Mouse (Mus musculus) stomach, postnatal 0 days (tissue): ENCODE data around the gene Chd9. TPM values are rescaled to one million over a fixed set of nuclear protein-coding genes. Genes with fewer than 3 reads are reported as not detected.
"Not testable (repeated sequence)": the region's sequence is repeated elsewhere in the genome, so short reads cannot be mapped to it uniquely, and the experiment has no call there.

Experiments
- ATAC-seq: fragments of 200-750 bp; cut with Nextera tagmentation; 2 replicates; pipeline ENCODE4 v1.8.0; 2017; ENCODE audit not compliant: low FRiP score, low TSS enrichment
- DNase-seq: peaks from one replicate; pipeline ENCODE4 v3.0.0-alpha.2; 2016; ENCODE audit warnings: low spot score
- H3K27ac ChIP-seq: fragments of 300-500 bp; sonication (generic); replicated peaks from 2 replicates; pipeline ENCODE4 v1.5.1; 2014; ENCODE audit warnings: mild to moderate bottlenecking, control low read depth
- H3K27me3 ChIP-seq: fragments of 300-500 bp; sonication (generic); 2 replicates; pipeline ENCODE4 v1.6.1; 2014; ENCODE audit warnings: low read length; ENCODE audit not compliant: control insufficient read depth, insufficient read depth
- H3K36me3 ChIP-seq: fragments of 300-500 bp; sonication (generic); 2 replicates; pipeline ENCODE4 v1.6.1; 2014; ENCODE audit warnings: low read length, mixed read lengths; ENCODE audit not compliant: control insufficient read depth, insufficient read depth
- H3K4me1 ChIP-seq: fragments of 300-500 bp; sonication (generic); replicated peaks from 2 replicates; pipeline ENCODE4 v1.6.1; 2014; ENCODE audit warnings: antibody characterized with exemption; ENCODE audit not compliant: control insufficient read depth, insufficient read depth
- H3K4me2 ChIP-seq: fragments of 300-500 bp; sonication (generic); replicated peaks from 2 replicates; pipeline ENCODE4 v1.6.1; 2014; ENCODE audit warnings: low read depth, mild to moderate bottlenecking, control low read depth, moderate library complexity
- H3K4me3 ChIP-seq: fragments of 300-500 bp; sonication (generic); 2 replicates; pipeline ENCODE4 v1.5.1; 2014; ENCODE audit warnings: low read depth, low read length, control low read depth
- H3K9ac ChIP-seq: fragments of 300-500 bp; sonication (generic); 2 replicates; pipeline ENCODE4 v1.6.1; 2014; ENCODE audit warnings: mild to moderate bottlenecking, low read length, control low read depth, mixed read lengths
- H3K9me3 ChIP-seq: fragments of 300-500 bp; sonication (generic); 2 replicates; pipeline ENCODE4 v1.6.1; 2016; ENCODE audit warnings: low read length; ENCODE audit not compliant: control insufficient read depth
- CTCF ChIP-seq: IDR thresholded peaks from 2 replicates; pipeline ENCODE4 v1.5.1; 2016; ENCODE audit warnings: antibody characterized with exemption, low read depth, mild to moderate bottlenecking, moderate library complexity
- EP300 ChIP-seq: optimal IDR thresholded peaks from 2 replicates; pipeline ENCODE3; 2016; ENCODE audit warnings: antibody characterized with exemption
- WGBS: fragments of 180-500 bp; shearing (Covaris S2); extraction: QIAGEN DNeasy Blood & Tissue Kit; methylation state at CpG from one replicate; pipeline ENCODE4 v1.1.7; 2014; 5-methylcytosine and 5-hydroxymethylcytosine counted together
- polyA plus RNA-seq: library from polyadenylated mRNA; unstranded; fragments of >200 nt; fragmentation: Nextera tagmentation; extraction: Ambion mirVana; gene quantifications from 2 replicates; pipeline ENCODE4 v1.2.1, GENCODE M21; 2015

Gene Chd9
- polyA plus RNA-seq, 1 experiment from 2014 or later: 131 TPM

GRCm38 (mm10) chr8:90878551-90878950 lies 50.4 kb downstream of the Chd9 start:
- TF ChIP-seq CTCF (no peak), EP300 (no peak)
- no peaks in the 10 kb centered on the region for H3K9me3 ChIP-seq
- no peak overlapping the region for H3K9ac ChIP-seq
- no peaks in the 10 kb centered on the region for H3K27me3 ChIP-seq
- H3K36me3 ChIP-seq: no peaks in the 10 kb centered on the region
- no peak for DNase-seq
- WGBS: 65% methylated on average over 6 of the region's 6 CpGs
- no peak overlapping the region for H3K27ac ChIP-seq
- H3K4me3 ChIP-seq: no peak overlapping the region
- H3K4me2 ChIP-seq: no peak overlapping the region
- peaks cover 6% of the 10 kb centered on the region; the same call in 1 of the 2 replicates for H3K4me1 ChIP-seq
- ATAC-seq: no peak

DNA sequence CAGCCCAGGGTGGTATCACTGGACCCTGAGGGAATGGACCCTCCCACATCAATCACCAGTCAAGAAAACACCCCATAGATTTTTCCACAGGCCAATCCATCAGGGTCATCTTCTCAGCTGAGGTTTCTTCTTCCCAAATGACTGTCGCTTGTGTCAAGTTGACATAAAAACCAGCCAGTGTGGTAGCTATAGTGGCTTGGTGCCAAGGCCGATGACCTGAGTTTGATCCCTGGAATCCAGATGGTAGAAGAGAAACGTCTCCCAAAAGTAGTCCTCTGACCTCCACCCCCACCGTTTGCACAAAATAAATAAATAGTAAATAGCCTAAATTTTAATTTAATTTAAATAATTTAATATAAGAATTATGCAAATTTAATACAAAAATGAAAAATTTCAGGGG lies 51.9 kb downstream of the Chd9 start:
- WGBS: 73% methylated on average over 4 of the region's 4 CpGs
- DNase-seq: no peak
- no peak for TF ChIP-seq EP300
- ATAC-seq: no peak
- no peak overlapping the region for H3K4me3 ChIP-seq
- H3K27ac ChIP-seq: no peak overlapping the region
- H3K4me2 ChIP-seq: no peak overlapping the region
- H3K9me3 ChIP-seq: no peaks in the 10 kb centered on the region
- no peak overlapping the region for H3K9ac ChIP-seq
- peaks cover 6% of the 10 kb centered on the region; the same call in 1 of the 2 replicates for H3K4me1 ChIP-seq
- H3K27me3 ChIP-seq: no peaks in the 10 kb centered on the region
- no peaks in the 10 kb centered on the region for H3K36me3 ChIP-seq

- peaks cover 6% of the 10 kb centered on the region; the same call in 1 of the 2 replicates for H3K4me1 ChIP-seq
- H3K9ac ChIP-seq: no peak overlapping the region
- TF ChIP-seq EP300: no peak
- TF ChIP-seq CTCF: no peak
- ATAC-seq (peak; percentile 40; the same call in 1 of the 2 replicates), DNase-seq (peak; percentile 52)
- no peaks in the 10 kb centered on the region for H3K9me3 ChIP-seq
- no peaks in the 10 kb centered on the region for H3K36me3 ChIP-seq
- H3K4me3 ChIP-seq: no peak overlapping the region
- 74% methylated on average over 5 of the region's 5 CpGs for WGBS
- no peaks in the 10 kb centered on the region for H3K27me3 ChIP-seq
- H3K27ac ChIP-seq: no peak overlapping the region
- H3K4me2 ChIP-seq: no peak overlapping the region
Observed at GRCm38 (mm10) chr8:90881181-90881580, 53.0 kb downstream of the Chd9 start.

- TF ChIP-seq CTCF: no peak
- TF ChIP-seq EP300: no peak
- no peaks in the 10 kb centered on the region for H3K9me3 ChIP-seq
- ATAC-seq (no peak), DNase-seq (no peak)
- no peak overlapping the region for H3K27ac ChIP-seq
- WGBS: 81% methylated on average over 16 of the region's 16 CpGs
- H3K36me3 ChIP-seq: no peaks in the 10 kb centered on the region
- no peak overlapping the region for H3K4me3 ChIP-seq
- peaks cover 6% of the 10 kb centered on the region; the same call in 1 of the 2 replicates for H3K4me1 ChIP-seq
- no peak overlapping the region for H3K9ac ChIP-seq
- no peaks in the 10 kb centered on the region for H3K27me3 ChIP-seq
- no peak overlapping the region for H3K4me2 ChIP-seq
Observed at GRCm38 (mm10) chr8:90882088-90882691, 54.0 kb downstream of the Chd9 start.

GRCm38 (mm10) chr8:90885671-90886368 lies 57.7 kb downstream of the Chd9 start:
- Histone ChIP-seq H3K4me3 (no peak overlapping the region), H3K27ac (no peak overlapping the region), H3K36me3 (no peaks in the 10 kb centered on the region), H3K27me3 (no peaks in the 10 kb centered on the region), H3K4me1 (peaks cover under 1% of the 10 kb centered on the region; the same call in 1 of the 2 replicates), H3K9ac (no peak overlapping the region), H3K4me2 (0 out of 2 replicates have a peak overlapping the region, but pooled peaks have one; percentile 25), H3K9me3 (no peaks in the 10 kb centered on the region)
- TF ChIP-seq CTCF: 0 out of 2 replicates have a peak, but pooled peaks have one; percentile 5
- TF ChIP-seq EP300: no peak
- DNase-seq (no peak), ATAC-seq (peak; percentile 64; the same call in 1 of the 2 replicates)
- 54% methylated on average over 2 of the region's 2 CpGs for WGBS

DNA sequence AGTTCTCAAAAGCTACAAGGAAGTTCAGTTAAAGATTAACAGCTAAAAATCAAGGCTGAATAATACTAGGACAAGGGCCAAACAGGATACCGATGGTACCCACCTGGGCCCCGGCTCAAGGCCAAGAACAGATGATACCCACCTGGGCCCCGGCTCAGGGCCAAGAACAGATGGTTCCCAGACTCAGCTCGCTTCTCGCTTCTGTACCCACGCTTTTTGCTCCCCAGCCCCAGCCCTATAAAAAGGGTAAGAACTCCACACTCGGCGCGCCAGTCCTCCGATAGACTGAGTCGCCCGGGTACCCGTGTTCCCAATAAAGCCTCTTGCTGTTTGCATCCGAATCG lies 58.2 kb downstream of the Chd9 start:
- not testable (repeated sequence) for H3K27ac ChIP-seq
- WGBS: no CpG with 5 or more reads among the region's 15 CpGs
- ATAC-seq: peak; percentile 61; the same call in 1 of the 2 replicates

DNA sequence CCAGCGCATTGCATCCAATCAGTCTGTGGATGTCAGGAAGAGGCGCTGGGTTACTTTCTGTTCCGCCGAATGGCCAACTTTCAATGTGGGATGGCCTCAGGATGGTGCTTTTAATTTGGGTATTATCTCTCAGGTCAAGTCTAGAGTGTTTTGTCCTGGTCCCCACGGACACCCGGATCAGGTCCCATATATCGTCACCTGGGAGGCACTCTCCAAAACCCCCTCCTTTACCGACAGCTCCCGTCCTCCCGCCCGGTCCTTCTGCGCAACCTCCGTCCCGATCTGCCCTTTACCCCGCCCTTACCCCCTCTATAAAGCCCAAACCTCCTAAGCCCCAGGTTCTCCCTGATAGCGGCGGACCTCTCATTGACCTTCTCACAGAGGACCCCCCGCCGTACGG lies 59.2 kb downstream of the Chd9 start:
- H3K27me3 ChIP-seq, H3K27ac ChIP-seq, H3K9me3 ChIP-seq, DNase-seq, ATAC-seq, H3K4me1 ChIP-seq, H3K4me2 ChIP-seq, H3K9ac ChIP-seq, H3K36me3 ChIP-seq: not testable (repeated sequence)
- H3K4me3 ChIP-seq: peak overlapping the region; percentile 29
- WGBS: no CpG with 5 or more reads among the region's 20 CpGs

More for the DNA sequence above, 58.2 kb downstream of the Chd9 start:
- not testable (repeated sequence) for H3K9me3 ChIP-seq, DNase-seq, H3K9ac ChIP-seq, H3K4me3 ChIP-seq, H3K4me1 ChIP-seq, H3K4me2 ChIP-seq, H3K27me3 ChIP-seq, H3K36me3 ChIP-seq
